Comparison of ENCODE assay signal across 20 mouse cellular contexts in genomic region chr8:85502381-85502780, GRCm38 (mm10). TPM values are rescaled to one million over a fixed set of nuclear protein-coding genes. Genes with fewer than 3 reads are reported as not detected.
DNase-seq lines count a peak whose midpoint lies in the region; ATAC-seq and TF ChIP-seq lines count a peak whose summit lies in the region.
"Had no signal": no experiment of that assay in that cellular context is flagged by ENCODE, and none has a peak within 500 bp of the region (broad histone marks: within the 10 kb centered on the region; RNA-seq: fewer than 3 reads in every experiment).

No protein-coding gene starts in this region.

- H3K9me3 ChIP-seq in hindbrain, embryonic 14.5 days (ENCODE audit: control insufficient read depth, low read length): no peaks in the 10 kb centered on the region
- no peaks in the 10 kb centered on the region for H3K9me3 ChIP-seq in hindbrain, embryonic 12.5 days (replicated peaks)
- no peaks in the 10 kb centered on the region for H3K9me3 ChIP-seq in neural tube, embryonic 13.5 days
- H3K9me3 ChIP-seq: embryonic facial prominence, embryonic 10.5 days; forebrain, embryonic 13.5 days had no signal

- no peak for DNase-seq in hindbrain, embryonic 14.5 days (ENCODE audit: low spot score)
- no peak for DNase-seq in neural tube, embryonic 10.5 days (ENCODE audit: extremely low spot score, low spot score)
- no peak for DNase-seq in layer of hippocampus, postnatal 36 days
- no peak for DNase-seq in kidney, adult 8-10 months
- DNase-seq: adrenal gland, adult 2 months; adrenal gland, postnatal 25 days; cerebellum, adult 11-12 months; cerebellum, adult 9-10 months; cerebellum, postnatal 36 days; heart, adult 2 months; kidney, adult 2 months had no signal

- H3K4me2 ChIP-seq in hindbrain, embryonic 14.5 days (replicated peaks): no peak overlapping the region
- H3K4me2 ChIP-seq in hindbrain, embryonic 12.5 days (replicated peaks): no peak overlapping the region
- no peak overlapping the region for H3K4me2 ChIP-seq in neural tube, embryonic 13.5 days
- H3K4me2 ChIP-seq in myocyte (ENCODE audit: low read depth): peak overlapping the region; percentile 36
- H3K4me2 ChIP-seq: forebrain, embryonic 13.5 days; heart, embryonic 11.5 days had no signal

- H3K27ac ChIP-seq in hindbrain, embryonic 14.5 days: peak overlapping the region; percentile 77
- H3K27ac ChIP-seq in hindbrain, embryonic 12.5 days: no peak overlapping the region
- peak overlapping the region; percentile 89 for H3K27ac ChIP-seq in neural tube, embryonic 13.5 days (replicated peaks)
- H3K27ac ChIP-seq: embryonic facial prominence, embryonic 10.5 days; forebrain, embryonic 13.5 days; heart, adult 2 months had no signal

- H3K36me3 ChIP-seq in hindbrain, embryonic 14.5 days (replicated peaks; ENCODE audit: control insufficient read depth, insufficient read depth): peaks cover 35% of the 10 kb centered on the region
- peaks cover 25% of the 10 kb centered on the region; the same call in 1 of the 2 replicates for H3K36me3 ChIP-seq in hindbrain, embryonic 12.5 days
- H3K36me3 ChIP-seq in neural tube, embryonic 13.5 days: peaks cover 45% of the 10 kb centered on the region
- H3K36me3 ChIP-seq in myocyte (ENCODE audit: control insufficient read depth, insufficient read depth): peaks cover 43% of the 10 kb centered on the region

- WGBS in hindbrain, embryonic 14.5 days: 75% methylated on average over 2 of the region's 2 CpGs
- WGBS in hindbrain, embryonic 12.5 days: 75% methylated on average over 2 of the region's 2 CpGs
- WGBS in neural tube, embryonic 13.5 days: 75% methylated on average over 2 of the region's 2 CpGs

- H3K4me1 ChIP-seq in hindbrain, embryonic 14.5 days (replicated peaks; ENCODE audit: control insufficient read depth, insufficient read depth, low read length): peaks cover 9% of the 10 kb centered on the region; the same call in 1 of the 2 replicates
- H3K4me1 ChIP-seq in hindbrain, embryonic 12.5 days: 0 out of 2 replicates have a peak, but pooled peaks cover 3% of the 10 kb centered on the region
- H3K4me1 ChIP-seq in neural tube, embryonic 13.5 days (replicated peaks): peaks cover 41% of the 10 kb centered on the region

- peaks cover 60% of the 10 kb centered on the region for H3K79me2 ChIP-seq in myocyte (ENCODE audit: control insufficient read depth, insufficient read depth)

- no peak overlapping the region for H3K9ac ChIP-seq in hindbrain, embryonic 14.5 days
- H3K9ac ChIP-seq in hindbrain, embryonic 12.5 days: no peak overlapping the region
- no peak overlapping the region; the same call in 1 of the 2 replicates for H3K9ac ChIP-seq in neural tube, embryonic 13.5 days
- H3K9ac ChIP-seq: forebrain, embryonic 13.5 days had no signal

- no peak for TF ChIP-seq POLR2A in myocyte (IDR thresholded peaks at IDR 0.05; ENCODE audit: insufficient read length, low read depth)

- no peaks in the 10 kb centered on the region for H3K27me3 ChIP-seq in hindbrain, embryonic 14.5 days (ENCODE audit: control insufficient read depth, insufficient read depth, low read length)
- H3K27me3 ChIP-seq in hindbrain, embryonic 12.5 days: no peaks in the 10 kb centered on the region
- no peaks in the 10 kb centered on the region for H3K27me3 ChIP-seq in neural tube, embryonic 13.5 days
- no peaks in the 10 kb centered on the region for H3K27me3 ChIP-seq in myocyte (ENCODE audit: control insufficient read depth, insufficient read depth, insufficient read length)
- H3K27me3 ChIP-seq: CH12.LX; forebrain, embryonic 13.5 days had no signal

- H3ac ChIP-seq in myocyte (ENCODE audit: control insufficient read depth, insufficient read length): no peak overlapping the region

- no peak overlapping the region for H3K4me3 ChIP-seq in hindbrain, embryonic 14.5 days (replicated peaks; ENCODE audit: low read length)
- no peak overlapping the region for H3K4me3 ChIP-seq in hindbrain, embryonic 12.5 days
- no peak overlapping the region for H3K4me3 ChIP-seq in neural tube, embryonic 13.5 days
- H3K4me3 ChIP-seq in myocyte: no peak overlapping the region
- H3K4me3 ChIP-seq: embryonic facial prominence, embryonic 10.5 days; forebrain, embryonic 13.5 days; heart, adult 2 months had no signal

- ATAC-seq in hindbrain, embryonic 14.5 days (ENCODE audit: low FRiP score): no peak
- ATAC-seq in hindbrain, embryonic 12.5 days (ENCODE audit: low FRiP score): no peak
- no peak for ATAC-seq in neural tube, embryonic 13.5 days (ENCODE audit: low read depth)
- peak; percentile 64 for ATAC-seq in granulocyte monocyte progenitor cell, adult 5-6 weeks (replicated peaks; ENCODE audit: poor library complexity, severe bottlenecking)
- ATAC-seq: forebrain, embryonic 13.5 days; intestine, embryonic 16.5 days had no signal

TF ChIP-seq in myocyte, 11 proteins besides CTCF, POLR2A, EP300 and RAD21:
- TF ChIP-seq POLR2AphosphoS2 (IDR thresholded peaks at IDR 0.05; ENCODE audit: insufficient read length, low read depth) (no peak), CEBPB (IDR thresholded peaks at IDR 0.05; ENCODE audit: insufficient read depth, poor library complexity, severe bottlenecking) (no peak), MYOG (IDR thresholded peaks at IDR 0.05; ENCODE audit: control insufficient read depth in 1 of 3, insufficient read depth in 1 of 3, insufficient read length in 2 of 3, low read depth in 2 of 3) (no peak)

RNA-seq across cellular contexts. Expression of gene Gpt2, which starts 10.0 kb away (rescaled TPM):
- 56.7 and 67.1 TPM in 2 replicates for polyA plus RNA-seq in hindbrain, embryonic 14.5 days (2014; fragmentation: Nextera tagmentation; extraction: Ambion mirVana)
- 44.4 and 44.8 TPM in 2 replicates for polyA plus RNA-seq in hindbrain, embryonic 12.5 days (2016; fragmentation: Nextera tagmentation; extraction: Ambion mirVana)
- polyA plus RNA-seq in neural tube, embryonic 13.5 days (2015; fragmentation: Nextera tagmentation; extraction: Ambion mirVana): 53.1 and 56.9 TPM in 2 replicates
- total RNA-seq in granulocyte monocyte progenitor cell, adult 5-6 weeks (2014; fragmentation: Nextera tagmentation): 3.1 and 5.7 TPM in 2 replicates
- total RNA-seq in granulocyte monocyte progenitor cell, adult 5-6 weeks (2017): 4.3 and 4.6 TPM in 2 replicates
- 156 TPM for polyA plus RNA-seq in myocyte (2012; fragmentation: generic; extraction: Trizol)
- 10 to 100 TPM; 75.5 to 86.1 TPM for total RNA-seq in layer of hippocampus, postnatal 36 days (2021)

RNA-seq across cellular contexts. Expression of gene Dnaja2, which starts 52.8 kb away (rescaled TPM):
- polyA plus RNA-seq in hindbrain, embryonic 14.5 days (2014; fragmentation: Nextera tagmentation; extraction: Ambion mirVana): 172 and 197 TPM in 2 replicates
- 170 and 174 TPM in 2 replicates for polyA plus RNA-seq in hindbrain, embryonic 12.5 days (2016; fragmentation: Nextera tagmentation; extraction: Ambion mirVana)
- polyA plus RNA-seq in neural tube, embryonic 13.5 days (2015; fragmentation: Nextera tagmentation; extraction: Ambion mirVana): 190 and 225 TPM in 2 replicates
- 86.8 and 101 TPM in 2 replicates for total RNA-seq in granulocyte monocyte progenitor cell, adult 5-6 weeks (2014; fragmentation: Nextera tagmentation)
- total RNA-seq in granulocyte monocyte progenitor cell, adult 5-6 weeks (2017): 128 and 137 TPM in 2 replicates
- 104 TPM for polyA plus RNA-seq in myocyte (2012; fragmentation: generic; extraction: Trizol)
- 100 to 1,000 TPM; 184 to 213 TPM for total RNA-seq in layer of hippocampus, postnatal 36 days (2021)
